Mouse (Mus musculus) adrenal gland, postnatal 36 days (tissue): ENCODE measurements around the gene Olfr700. TPM values are rescaled to one million over a fixed set of nuclear protein-coding genes. Genes with fewer than 3 reads are reported as not detected.
"Not testable (repeated sequence)": the region's sequence is repeated elsewhere in the genome, so short reads cannot be mapped to it uniquely, and the experiment has no call there.

Experiments used
- DNase-seq, 2 experiments: peaks; one replicate each; pipeline ENCODE4 v3.0.0; 2021; ENCODE audit warnings: mixed read lengths in 1 of 2
- long read RNA-seq, 2 experiments: library from polyadenylated mRNA; stranded (forward); transcript quantifications; one replicate each; pipeline ENCODE4 v2.0.0; 2021; ENCODE audit warnings: borderline sequencing depth in 2 of 2
- total RNA-seq, 2 experiments: library from RNA; stranded (reverse); gene quantifications; 2 replicates each; pipeline ENCODE4 v1.2.3; 2021

Olfr700 gene
- not detected for total RNA-seq
- long read RNA-seq, experiment 1 = 0 reads
- long read RNA-seq, experiment 2 = 0 reads

GRCm38 (mm10) chr7:106808734-106809133, at the start of gene Olfr700:
Gene Olfr700 (minus strand): TSS chr7:106808834.
- DNase-seq = no peak

GRCm38 (mm10) chr7:106843060-106843459, 34.4 kb upstream of the Olfr700 start, which contains the start of gene Olfr703:
Gene Olfr703 (plus strand): TSS chr7:106843360.
- no peak for DNase-seq

GRCm38 (mm10) chr7:106833793-106834192, 25.2 kb upstream of the Olfr700 start, which contains the start of gene Olfr702:
Gene Olfr702 (minus strand): TSS chr7:106833893.
- no peak for DNase-seq

GRCm38 (mm10) chr7:106818414-106818813, 9.8 kb upstream of the Olfr700 start:
- DNase-seq = no peak

DNA sequence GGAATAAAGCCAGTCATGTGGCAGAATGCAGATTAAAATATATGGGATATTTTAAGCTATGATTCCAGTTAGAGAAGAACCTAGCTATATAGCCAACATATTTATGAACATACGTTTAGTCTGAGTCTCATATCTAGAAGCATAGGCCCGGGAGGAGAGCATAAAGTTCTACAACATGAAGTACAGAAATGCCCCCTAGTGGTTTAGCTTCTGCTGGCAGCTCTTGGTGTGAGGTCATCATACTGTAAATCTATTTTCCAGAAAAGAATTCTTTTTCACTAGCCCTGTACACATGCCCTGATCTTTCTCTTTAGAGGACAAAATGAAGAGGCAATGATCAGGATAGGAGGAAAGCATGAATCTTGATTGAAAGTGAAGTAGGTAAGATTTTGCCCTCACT, 7.1 kb upstream of the Olfr700 start:
- peak; percentile 1 to 5 for DNase-seq

DNA sequence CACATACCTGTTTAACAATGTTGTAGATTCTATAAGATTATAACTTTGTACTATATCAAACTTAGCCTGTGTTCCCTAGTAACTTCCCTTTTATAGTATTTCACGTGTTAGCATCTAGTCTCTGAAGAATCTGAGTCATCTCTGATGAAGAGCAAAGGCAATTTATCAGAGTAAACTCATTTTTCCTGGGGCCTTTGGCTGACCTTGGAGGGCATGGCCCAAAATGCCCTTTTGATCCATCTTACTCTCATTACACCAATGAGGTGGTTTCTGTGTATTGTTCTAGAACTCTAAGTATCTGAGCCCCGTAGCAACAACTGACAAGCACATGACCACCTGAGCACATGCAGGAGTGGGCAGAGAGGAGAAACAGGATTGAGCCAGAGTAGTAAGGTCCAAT, 5.2 kb upstream of the Olfr700 start, which contains the start of gene Olfr701:
TSS of gene Olfr701 (plus strand) at position 301 of the 400 bp plus-strand sequence.
- DNase-seq = peak; percentile 4 to 10

- no peak for DNase-seq
These were observed 15.5 kb downstream of the Olfr700 start, which contains the start of gene Olfr699 for GRCm38 (mm10) chr7:106793098-106793497. Gene Olfr699 (minus strand): TSS chr7:106793198.

DNA sequence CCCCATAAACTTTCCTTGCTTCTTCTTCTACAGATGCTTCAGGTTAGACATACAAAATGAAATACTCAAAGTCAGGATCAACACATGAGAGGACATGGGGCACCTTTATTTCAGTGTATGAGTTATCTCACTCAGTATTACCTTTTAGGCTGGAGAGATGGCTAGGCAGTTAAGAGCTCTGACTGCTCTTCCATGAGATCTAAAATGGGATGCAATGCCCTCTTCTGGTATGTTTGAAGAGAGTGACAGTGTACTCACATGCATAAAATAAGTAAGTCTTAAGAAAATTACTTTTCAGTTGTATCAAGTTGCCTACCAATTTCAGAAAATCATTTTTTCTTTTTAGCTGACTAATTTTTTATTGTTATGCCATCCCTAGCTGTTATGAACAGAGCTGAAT, 20.3 kb downstream of the Olfr700 start:
- no peak for DNase-seq

- DNase-seq = not testable (repeated sequence)
These were observed 47.6 kb downstream of the Olfr700 start for GRCm38 (mm10) chr7:106761008-106761407.

DNA sequence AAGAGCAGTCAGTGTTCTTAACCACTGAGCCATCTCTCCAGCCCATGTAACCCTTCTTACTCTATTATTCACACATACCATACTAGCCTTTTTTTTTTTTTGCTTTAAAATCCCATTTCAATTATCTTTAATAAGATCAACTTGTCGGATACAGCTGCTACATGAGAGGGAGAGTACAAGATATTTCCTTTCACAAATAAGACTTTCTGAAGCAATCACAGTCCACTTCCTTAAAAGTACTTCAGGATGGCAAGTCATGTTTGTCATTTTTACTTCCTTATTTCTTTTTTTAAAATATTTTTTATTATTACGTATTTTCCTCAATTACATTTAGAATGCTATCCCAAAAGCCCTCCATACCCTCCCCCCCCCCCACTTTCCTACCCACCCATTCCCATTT, 49.8 kb downstream of the Olfr700 start:
- no peak for DNase-seq

Other genes starting within 250 kb of the Olfr700 start
- not detected for gene Olfr693, start 128.2 kb downstream of the Olfr700 start, total RNA-seq
- not detected for gene Olfr694, start 117.0 kb downstream of the Olfr700 start, total RNA-seq
- not detected for gene Olfr695, start 92.4 kb downstream of the Olfr700 start, total RNA-seq
- not detected for gene Olfr697, start 66.4 kb downstream of the Olfr700 start, total RNA-seq
- gene Olfr698, start 53.4 kb downstream of the Olfr700 start, total RNA-seq = not detected
- gene Olfr699, start 15.6 kb downstream of the Olfr700 start, total RNA-seq = not detected
- not detected for gene Olfr701, start 5.3 kb upstream of the Olfr700 start, total RNA-seq
- gene Olfr702, start 25.1 kb upstream of the Olfr700 start, total RNA-seq = not detected
- gene Olfr703, start 34.5 kb upstream of the Olfr700 start, total RNA-seq = not detected
- not detected for gene Olfr704, start 54.4 kb upstream of the Olfr700 start, total RNA-seq
- gene Olfr705, start 68.1 kb upstream of the Olfr700 start, total RNA-seq = not detected
- gene Olfr706, start 79.3 kb upstream of the Olfr700 start, total RNA-seq = not detected
- gene Olfr707, start 92.4 kb upstream of the Olfr700 start, total RNA-seq = not detected
- not detected for gene Olfr1532-ps1, start 99.2 kb upstream of the Olfr700 start, total RNA-seq
- gene Olfr709-ps1, start 123.4 kb upstream of the Olfr700 start, total RNA-seq = under 1 TPM in 1 of 2 experiments, not detected in 1; 0.07 TPM
- not detected for gene Olfr710, start 139.5 kb upstream of the Olfr700 start, total RNA-seq
- gene Olfr6, start 155.1 kb upstream of the Olfr700 start, total RNA-seq = not detected
- not detected for gene Olfr711, start 166.6 kb upstream of the Olfr700 start, total RNA-seq
- gene Olfr2, start 197.2 kb upstream of the Olfr700 start, total RNA-seq = not detected
- not detected for gene Olfr713, start 222.3 kb upstream of the Olfr700 start, total RNA-seq